Mouse (Mus musculus): ENCODE data around the gene A030003K21Rik.

The A030003K21Rik gene

GRCm38 (mm10) chr1:82905886-82906285, 37.3 kb downstream of the A030003K21Rik start:
- no peak for DNase-seq (ENCODE audit: low spot score)

DNA sequence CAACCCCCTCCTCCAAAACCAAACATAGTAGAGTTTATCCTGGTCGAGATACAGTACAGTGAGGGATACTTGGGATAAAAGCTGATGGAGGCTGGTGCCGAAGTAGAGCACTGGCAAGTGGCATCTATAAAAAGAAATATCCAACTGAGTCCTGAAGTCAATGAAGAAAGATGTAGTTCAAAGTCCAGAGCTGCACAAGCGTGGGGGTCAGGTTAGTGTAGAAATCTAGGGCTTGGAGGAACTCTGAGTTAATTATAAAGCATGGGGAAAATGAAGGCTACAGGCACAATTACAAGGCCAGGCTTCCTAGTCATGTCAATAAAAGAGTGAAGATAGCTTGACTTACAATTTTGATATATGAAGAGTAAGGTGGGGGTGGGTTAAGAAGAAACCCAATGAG, 42.0 kb downstream of the A030003K21Rik start:
- DNase-seq (ENCODE audit: low spot score), result no peak

- no peak for DNase-seq (ENCODE audit: low spot score)
Measured at GRCm38 (mm10) chr1:82900567-82900966, 42.6 kb downstream of the A030003K21Rik start.

DNA sequence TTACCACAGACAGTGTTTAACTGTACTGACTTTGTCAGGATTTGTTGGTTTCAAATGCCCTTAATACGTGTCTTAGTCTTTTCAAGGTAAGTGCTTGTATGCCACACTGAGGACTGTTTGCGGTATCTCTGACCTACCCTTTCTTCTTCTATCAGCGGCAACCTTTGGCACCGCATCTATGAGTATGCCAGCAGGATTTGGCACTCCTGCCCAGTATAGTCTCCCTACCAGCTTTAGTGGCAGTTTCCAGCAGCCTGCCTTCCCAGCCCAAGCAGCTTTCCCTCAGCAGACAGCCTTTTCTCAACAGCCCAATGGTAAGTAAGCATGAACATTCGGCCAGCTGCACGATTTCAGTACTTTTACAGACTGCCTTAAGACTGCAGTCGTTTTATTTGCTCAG, 49.9 kb downstream of the A030003K21Rik start:
- no peak for DNase-seq (ENCODE audit: low spot score)
